Mouse (Mus musculus) forebrain, embryonic 13.5 days (tissue): ENCODE measurements around the gene Erich2. TPM values are rescaled to one million over a fixed set of nuclear protein-coding genes. Genes with fewer than 3 reads are reported as not detected.
"Not testable (repeated sequence)": the region's sequence is repeated elsewhere in the genome, so short reads cannot be mapped to it uniquely, and the experiment has no call there.

Source experiments
- ATAC-seq: fragments of 200-750 bp; cut with Nextera tagmentation; 2 replicates; pipeline ENCODE4 v1.8.0; 2017
- H3K27ac ChIP-seq: fragments of 300-500 bp; sonication (generic); 2 replicates; pipeline ENCODE4 v1.5.1; 2015; ENCODE audit warnings: inconsistent platforms, mild to moderate bottlenecking, moderate library complexity
- H3K27me3 ChIP-seq: fragments of 300-500 bp; sonication (generic); 2 replicates; pipeline ENCODE4 v1.6.1; 2015; ENCODE audit warnings: mild to moderate bottlenecking, inconsistent platforms
- H3K36me3 ChIP-seq: fragments of 300-500 bp; sonication (generic); 2 replicates; pipeline ENCODE4 v1.6.1; 2015; ENCODE audit warnings: mild to moderate bottlenecking, inconsistent platforms; ENCODE audit not compliant: poor library complexity, severe bottlenecking
- H3K4me1 ChIP-seq: fragments of 300-500 bp; sonication (generic); 2 replicates; pipeline ENCODE4 v1.6.1; 2015; ENCODE audit warnings: inconsistent platforms
- H3K4me2 ChIP-seq: fragments of 300-500 bp; sonication (generic); 2 replicates; pipeline ENCODE4 v1.6.1; 2015; ENCODE audit warnings: inconsistent platforms, mild to moderate bottlenecking, moderate library complexity
- H3K4me3 ChIP-seq: fragments of 300-500 bp; sonication (generic); 2 replicates; pipeline ENCODE4 v1.5.1; 2015; ENCODE audit warnings: mild to moderate bottlenecking, inconsistent platforms
- H3K9ac ChIP-seq: fragments of 300-500 bp; sonication (generic); 2 replicates; pipeline ENCODE4 v1.6.1; 2015; ENCODE audit warnings: mild to moderate bottlenecking, inconsistent platforms
- H3K9me3 ChIP-seq: fragments of 300-500 bp; sonication (generic); replicated peaks from 2 replicates; pipeline ENCODE4 v1.6.1; 2016; ENCODE audit warnings: inconsistent platforms
- WGBS: fragments of 180-500 bp; shearing (Covaris S2); methylation state at CpG from one replicate; pipeline ENCODE4 v1.1.7; 2015; 5-methylcytosine and 5-hydroxymethylcytosine counted together
- polyA plus RNA-seq: library from polyadenylated mRNA; unstranded; fragments of >200 nt; fragmentation: Nextera tagmentation; extraction: Ambion mirVana; gene quantifications from 2 replicates; pipeline ENCODE4 v1.2.1, GENCODE M21; 2015

The Erich2 gene
- 2.2 and 2.8 TPM in 2 replicates for polyA plus RNA-seq

DNA sequence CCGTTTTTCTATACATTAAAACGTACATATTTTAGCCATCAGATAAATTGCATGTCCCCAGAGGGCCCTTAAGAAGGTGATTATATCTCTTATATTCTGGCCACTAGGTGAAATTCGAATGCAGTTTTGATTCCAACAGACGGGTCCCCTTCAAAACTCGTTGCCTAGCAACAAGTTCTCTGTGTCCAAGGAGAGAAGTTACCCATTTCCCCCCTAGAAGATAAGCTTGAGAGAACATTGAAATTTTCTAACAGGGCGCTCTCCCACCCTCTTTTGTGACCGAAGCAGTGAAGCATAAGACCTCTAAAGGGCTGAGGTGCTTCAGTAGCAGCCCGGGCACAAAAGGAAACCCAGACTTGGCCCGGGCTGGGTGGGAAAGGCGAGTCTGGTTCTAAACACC is at the start of gene Erich2:
Gene Erich2 (plus strand): TSS at position 324 of the 400 bp plus-strand sequence.
- no peaks in the 10 kb centered on the region for H3K36me3 ChIP-seq
- peak within 1 kb of the TSS; percentile 65 for H3K9ac ChIP-seq
- H3K9me3 ChIP-seq, result no peaks in the 10 kb centered on the region
- peak within 1 kb of the TSS; percentile 91 for H3K4me2 ChIP-seq
- H3K4me1 ChIP-seq, result peaks cover 12% of the 10 kb centered on the region
- no peak for ATAC-seq
- no peak within 1 kb of the TSS for H3K27ac ChIP-seq
- WGBS, result 9% methylated on average over 10 of the region's 10 CpGs
- peak within 1 kb of the TSS; percentile 51 for H3K4me3 ChIP-seq
- 0 out of 2 replicates have a peak, but pooled peaks cover 4% of the 10 kb centered on the region for H3K27me3 ChIP-seq

GRCm38 (mm10) chr2:70463606-70464005 is 45.0 kb upstream of the Erich2 start:
- Histone ChIP-seq H3K27ac (no peak overlapping the region), H3K9ac (no peak overlapping the region), H3K9me3 (no peaks in the 10 kb centered on the region), H3K4me2 (no peak overlapping the region), H3K27me3 (peaks cover 17% of the 10 kb centered on the region), H3K4me1 (no peaks in the 10 kb centered on the region), H3K4me3 (no peak overlapping the region), H3K36me3 (no peaks in the 10 kb centered on the region)
- 94% methylated on average over 1 of the region's 1 CpGs for WGBS
- no peak for ATAC-seq

GRCm38 (mm10) chr2:70471136-70471535 is 37.5 kb upstream of the Erich2 start:
- H3K9ac ChIP-seq, result no peak overlapping the region
- 5% methylated on average over 5 of the region's 5 CpGs for WGBS
- H3K9me3 ChIP-seq, result no peaks in the 10 kb centered on the region
- H3K4me2 ChIP-seq, result no peak overlapping the region
- no peak overlapping the region for H3K27ac ChIP-seq
- H3K4me1 ChIP-seq, result peaks cover 40% of the 10 kb centered on the region
- ATAC-seq, result no peak
- H3K4me3 ChIP-seq, result no peak overlapping the region
- H3K36me3 ChIP-seq, result no peaks in the 10 kb centered on the region
- peaks cover 73% of the 10 kb centered on the region for H3K27me3 ChIP-seq

DNA sequence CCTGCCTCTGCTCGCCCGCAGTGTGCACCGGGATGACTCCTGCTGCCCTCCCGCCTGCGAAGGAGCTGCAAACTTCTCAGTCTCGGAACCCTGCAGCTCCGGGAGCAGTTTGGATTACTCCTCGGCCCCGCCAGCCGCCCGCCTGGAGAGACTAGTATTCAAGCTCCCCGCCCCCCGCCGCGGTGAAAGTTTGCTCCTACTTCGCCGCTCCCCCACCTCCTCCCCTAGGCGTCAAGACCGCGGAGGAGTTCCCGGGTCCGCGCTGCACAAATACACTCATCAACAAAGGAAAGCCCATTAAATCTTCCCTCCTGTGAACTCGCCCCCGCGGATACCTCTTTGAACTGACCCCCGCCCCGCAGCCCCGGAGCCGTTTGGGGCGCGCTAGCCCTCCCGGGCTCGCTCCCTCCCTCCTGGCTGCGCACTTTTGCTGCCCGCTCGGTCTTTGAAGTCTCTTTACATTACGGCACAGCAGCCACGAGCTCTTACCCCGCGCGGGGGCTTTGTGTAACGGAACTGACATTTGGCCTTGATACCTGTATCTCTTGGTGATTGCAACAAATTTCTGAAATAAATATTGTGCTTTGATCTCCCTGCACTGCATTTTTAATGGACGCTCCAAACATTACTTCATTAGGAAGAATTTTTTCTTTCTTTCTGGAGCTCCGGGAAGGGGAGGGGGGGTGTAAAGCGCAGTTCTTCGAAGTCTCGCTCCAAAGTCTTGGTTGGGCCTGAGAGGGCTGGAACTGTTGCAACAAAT is 36.6 kb upstream of the Erich2 start:
- H3K36me3 ChIP-seq, result no peaks in the 10 kb centered on the region
- no peak for ATAC-seq
- peaks cover 76% of the 10 kb centered on the region for H3K27me3 ChIP-seq
- no peaks in the 10 kb centered on the region for H3K9me3 ChIP-seq
- peak overlapping the region; percentile 42 for H3K4me3 ChIP-seq
- under 1% methylated on average over 48 of the region's 48 CpGs for WGBS
- peaks cover 49% of the 10 kb centered on the region for H3K4me1 ChIP-seq
- peak overlapping the region; percentile 50; the same call in 1 of the 2 replicates for H3K9ac ChIP-seq
- H3K4me2 ChIP-seq, result peak overlapping the region; percentile 70
- H3K27ac ChIP-seq, result no peak overlapping the region

DNA sequence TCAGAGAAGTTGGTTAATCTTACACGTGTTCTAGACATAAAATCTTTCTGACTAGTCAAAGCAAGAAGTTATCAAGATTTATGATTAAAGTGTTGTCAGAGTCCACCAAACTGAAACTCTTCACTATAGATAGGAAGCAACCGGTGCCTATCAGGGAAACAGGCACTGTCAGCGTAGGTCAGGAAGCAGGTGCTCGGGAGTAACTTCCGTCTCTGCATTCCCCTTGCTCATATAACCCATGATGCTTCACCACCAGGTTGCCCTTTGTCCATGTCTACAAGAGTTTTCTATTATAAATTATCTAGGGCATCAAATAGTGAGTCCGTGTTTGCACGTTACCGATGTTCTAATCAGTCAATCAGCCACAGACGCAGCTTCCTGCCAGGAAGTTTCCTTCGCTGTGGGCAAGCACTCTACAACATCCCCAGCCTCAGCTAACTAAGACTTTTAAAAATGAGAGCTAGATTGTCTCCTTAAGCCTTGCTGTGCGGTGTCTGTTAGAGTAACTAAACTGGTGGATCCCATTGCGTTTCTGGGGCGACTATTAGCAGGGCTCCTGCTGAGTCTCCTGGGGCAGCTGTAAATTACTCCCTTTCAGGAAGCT is 10.8 kb upstream of the Erich2 start:
- H3K9ac ChIP-seq, result no peak overlapping the region
- 0 out of 2 replicates have a peak, but pooled peaks cover 4% of the 10 kb centered on the region for H3K4me1 ChIP-seq
- no peaks in the 10 kb centered on the region for H3K36me3 ChIP-seq
- no peak for ATAC-seq
- peaks cover 16% of the 10 kb centered on the region for H3K27me3 ChIP-seq
- H3K27ac ChIP-seq, result no peak overlapping the region
- 47% methylated on average over 13 of the region's 13 CpGs for WGBS
- H3K4me2 ChIP-seq, result no peak overlapping the region
- no peaks in the 10 kb centered on the region for H3K9me3 ChIP-seq
- H3K4me3 ChIP-seq, result no peak overlapping the region

DNA sequence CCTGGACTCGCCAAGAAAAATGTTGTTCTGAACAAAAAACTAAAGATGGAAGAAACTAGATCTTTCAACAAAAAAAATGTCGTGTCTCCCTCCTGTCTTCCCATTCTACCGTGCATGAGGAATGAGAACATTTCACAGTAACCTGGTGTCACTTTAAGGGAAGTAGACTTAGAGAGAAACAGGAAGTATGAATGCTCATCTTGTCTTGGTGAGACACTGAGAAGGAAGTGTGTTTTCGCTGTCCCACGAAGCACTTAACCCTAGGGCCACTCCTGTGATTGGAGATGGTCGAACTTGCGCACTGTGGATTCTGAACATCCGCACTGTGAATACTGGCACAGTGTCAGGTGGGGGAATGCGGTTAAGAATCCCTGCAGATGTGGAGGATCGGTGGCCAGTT is 5.2 kb upstream of the Erich2 start:
- WGBS, result 86% methylated on average over 10 of the region's 10 CpGs
- no peaks in the 10 kb centered on the region for H3K36me3 ChIP-seq
- no peaks in the 10 kb centered on the region for H3K9me3 ChIP-seq
- peaks cover 10% of the 10 kb centered on the region for H3K27me3 ChIP-seq
- peaks cover 6% of the 10 kb centered on the region for H3K4me1 ChIP-seq
- no peak overlapping the region for H3K4me2 ChIP-seq
- no peak overlapping the region for H3K9ac ChIP-seq
- H3K27ac ChIP-seq, result no peak overlapping the region
- no peak overlapping the region for H3K4me3 ChIP-seq
- ATAC-seq, result no peak

DNA sequence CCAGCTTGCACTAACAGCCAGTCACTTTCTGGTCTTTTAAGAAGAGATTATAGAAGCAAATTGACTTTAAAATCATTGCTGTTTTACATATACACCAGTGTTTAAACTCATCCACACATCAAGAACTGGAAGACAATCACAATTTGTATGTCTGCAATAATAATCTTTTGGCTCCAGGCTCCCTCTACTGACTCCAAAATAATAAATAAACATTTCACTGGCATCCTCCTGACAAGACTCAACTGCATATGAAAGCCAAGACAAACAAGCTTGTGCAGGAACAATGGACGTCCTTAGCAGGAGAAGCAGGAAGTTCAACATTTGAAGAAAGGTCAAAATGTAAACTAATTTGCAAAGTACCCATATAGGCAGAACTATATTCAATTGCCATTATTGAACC is 3.4 kb upstream of the Erich2 start:
- no peak overlapping the region for H3K27ac ChIP-seq
- no peak overlapping the region for H3K4me3 ChIP-seq
- ATAC-seq, result no peak
- H3K9me3 ChIP-seq, result no peaks in the 10 kb centered on the region
- no peak overlapping the region for H3K9ac ChIP-seq
- H3K4me2 ChIP-seq, result no peak overlapping the region
- 60% methylated on average over 1 of the region's 1 CpGs for WGBS
- peaks cover 12% of the 10 kb centered on the region for H3K4me1 ChIP-seq
- 0 out of 2 replicates have a peak, but pooled peaks cover 4% of the 10 kb centered on the region for H3K27me3 ChIP-seq
- H3K36me3 ChIP-seq, result no peaks in the 10 kb centered on the region

DNA sequence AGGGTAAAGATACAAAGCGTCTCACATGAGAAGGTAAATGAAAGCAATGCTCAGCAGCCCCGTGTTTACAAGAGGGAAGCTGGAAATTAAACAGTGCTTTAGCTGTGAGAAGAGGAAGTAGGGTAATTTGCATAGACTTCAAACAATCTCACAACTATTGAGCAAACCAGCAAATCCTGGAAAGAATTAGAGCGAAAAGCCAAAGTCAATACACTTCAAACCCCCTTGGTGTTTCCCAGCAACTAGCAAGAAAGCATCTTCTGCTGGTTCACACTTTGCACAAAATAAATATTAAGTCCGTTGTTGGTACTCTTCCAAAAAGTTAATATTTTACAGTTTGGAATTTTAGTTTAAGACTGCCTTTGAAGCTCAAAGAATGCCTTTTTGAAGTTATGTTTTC is 2.7 kb upstream of the Erich2 start:
- H3K27me3 ChIP-seq, result 0 out of 2 replicates have a peak, but pooled peaks cover 4% of the 10 kb centered on the region
- H3K4me3 ChIP-seq, result no peak overlapping the region
- 38% methylated on average over 4 of the region's 4 CpGs for WGBS
- H3K4me2 ChIP-seq, result no peak overlapping the region
- H3K9me3 ChIP-seq, result no peaks in the 10 kb centered on the region
- ATAC-seq, result no peak
- no peak overlapping the region for H3K27ac ChIP-seq
- no peak overlapping the region for H3K9ac ChIP-seq
- H3K36me3 ChIP-seq, result no peaks in the 10 kb centered on the region
- H3K4me1 ChIP-seq, result peaks cover 12% of the 10 kb centered on the region

GRCm38 (mm10) chr2:70506372-70506771 is 2.2 kb upstream of the Erich2 start:
- H3K9ac ChIP-seq, result no peak overlapping the region
- WGBS, result 82% methylated on average over 2 of the region's 2 CpGs
- 0 out of 2 replicates have a peak, but pooled peaks cover 4% of the 10 kb centered on the region for H3K27me3 ChIP-seq
- no peaks in the 10 kb centered on the region for H3K9me3 ChIP-seq
- no peak for ATAC-seq
- H3K4me2 ChIP-seq, result no peak overlapping the region
- peaks cover 12% of the 10 kb centered on the region for H3K4me1 ChIP-seq
- no peak overlapping the region for H3K27ac ChIP-seq
- no peak overlapping the region for H3K4me3 ChIP-seq
- no peaks in the 10 kb centered on the region for H3K36me3 ChIP-seq

GRCm38 (mm10) chr2:70509021-70509632 is 508 bp downstream of the Erich2 start:
- peak overlapping the region; percentile 51 for H3K4me3 ChIP-seq
- H3K9ac ChIP-seq, result peak overlapping the region; percentile 65
- ATAC-seq, result peak; percentile 97
- peak overlapping the region; percentile 91 for H3K4me2 ChIP-seq
- no peaks in the 10 kb centered on the region for H3K9me3 ChIP-seq
- WGBS, result under 1% methylated on average over 49 of the region's 56 CpGs
- H3K36me3 ChIP-seq, result no peaks in the 10 kb centered on the region
- H3K27ac ChIP-seq, result no peak overlapping the region
- H3K27me3 ChIP-seq, result 0 out of 2 replicates have a peak, but pooled peaks cover 4% of the 10 kb centered on the region
- peaks cover 12% of the 10 kb centered on the region for H3K4me1 ChIP-seq

DNA sequence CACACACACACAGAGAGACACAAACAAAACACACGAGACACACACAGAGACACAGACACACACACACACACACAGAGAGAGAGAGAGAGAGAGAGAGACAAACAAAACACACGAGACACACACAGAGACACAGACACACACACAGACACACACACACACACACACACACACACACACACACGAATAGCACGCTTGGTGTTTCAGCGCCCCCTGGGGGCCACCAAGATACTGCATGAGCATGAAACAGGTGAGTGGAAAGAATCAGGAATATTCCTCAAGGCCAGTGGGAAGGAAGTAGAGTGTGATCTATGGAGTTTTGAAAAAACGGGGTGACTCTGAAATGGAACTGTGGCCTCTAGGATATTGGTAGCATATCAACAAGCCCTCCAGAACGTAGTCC is 29.7 kb downstream of the Erich2 start:
- H3K36me3 ChIP-seq, H3K9me3 ChIP-seq, H3K4me2 ChIP-seq, H3K4me1 ChIP-seq, H3K27me3 ChIP-seq, H3K9ac ChIP-seq, ATAC-seq, H3K27ac ChIP-seq, H3K4me3 ChIP-seq: not testable (repeated sequence)
- WGBS, result 35% methylated on average over 7 of the region's 7 CpGs

- no peaks in the 10 kb centered on the region for H3K9me3 ChIP-seq
- no peaks in the 10 kb centered on the region for H3K4me1 ChIP-seq
- no peaks in the 10 kb centered on the region; the same call in 1 of the 2 replicates for H3K27me3 ChIP-seq
- H3K9ac ChIP-seq, result no peak overlapping the region
- H3K36me3 ChIP-seq, result no peaks in the 10 kb centered on the region
- ATAC-seq, result no peak
- no peak overlapping the region for H3K27ac ChIP-seq
- 60% methylated on average over 6 of the region's 6 CpGs for WGBS
- no peak overlapping the region for H3K4me2 ChIP-seq
- H3K4me3 ChIP-seq, result no peak overlapping the region
Measured at GRCm38 (mm10) chr2:70550671-70551070, 42.1 kb downstream of the Erich2 start.
